Mouse (Mus musculus): ENCODE results near the gene Fut2.

DNA sequence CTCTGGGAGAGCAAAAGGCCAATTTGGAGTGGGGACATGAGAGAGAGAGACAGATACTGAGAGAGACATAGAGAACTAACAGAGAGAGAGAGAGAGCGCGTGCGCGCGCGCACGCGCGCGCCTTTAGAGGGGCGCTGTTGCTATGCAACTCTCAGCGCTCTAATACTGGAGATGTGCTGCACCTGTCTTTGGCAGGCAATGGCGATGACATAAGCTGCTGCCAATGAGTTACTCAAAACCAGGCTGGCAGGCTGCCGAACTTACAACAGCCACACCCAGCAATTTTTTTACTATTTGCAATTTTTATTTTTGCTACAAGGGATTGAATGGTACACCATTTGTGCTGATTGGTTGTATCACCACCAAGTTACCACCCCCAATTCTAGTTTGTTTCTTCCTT is 1.6 kb upstream of the Fut2 start:
- TF ChIP-seq CTCF (IDR thresholded peaks at IDR 0.05; ENCODE audit: low read depth) (no peak), EP300 (IDR thresholded peaks at IDR 0.05; ENCODE audit: low read depth) (no peak)

Measured in liver, postnatal 0 days (tissue).